Mouse (Mus musculus): ENCODE data around the gene Six5. TPM values are rescaled to one million over a fixed set of nuclear protein-coding genes. Genes with fewer than 3 reads are reported as not detected.

The Six5 gene
- total and polyA plus RNA-seq, 2 experiments from 2014 or later, result 1.2 to 8.2 TPM

- peak; percentile 94 for TF ChIP-seq CTCF (IDR thresholded peaks at IDR 0.05)
- WGBS, result under 1% methylated on average over 39 of the region's 39 CpGs
- H3K27me3 ChIP-seq (ENCODE audit: insufficient read depth, low read length), result no peaks in the 10 kb centered on the region
- DNase-seq (ENCODE audit: low spot score), result peak; percentile 99
- H3K4me1 ChIP-seq (ENCODE audit: insufficient read depth, low read length), result no peaks in the 10 kb centered on the region
- H3K9me3 ChIP-seq (ENCODE audit: low read length), result no peaks in the 10 kb centered on the region
- peak overlapping the region; percentile 90 for H3K27ac ChIP-seq (ENCODE audit: low read depth, low read length)
- H3K4me2 ChIP-seq (ENCODE audit: low read depth, low read length, poor library complexity, severe bottlenecking), result peak overlapping the region; percentile 62
- H3K36me3 ChIP-seq (ENCODE audit: insufficient read depth, low read length), result peaks cover 13% of the 10 kb centered on the region; the same call in 1 of the 2 replicates
- H3K4me3 ChIP-seq (ENCODE audit: low read depth, low read length), result peak overlapping the region; percentile 39
- peak; percentile 98 for ATAC-seq (ENCODE audit: low FRiP score)
- peak overlapping the region; percentile 50 for H3K9ac ChIP-seq (replicated peaks; ENCODE audit: low read length, poor library complexity, severe bottlenecking)
Observed at GRCm38 (mm10) chr7:19131324-19131848, 37.0 kb downstream of the Six5 start.

GRCm38 (mm10) chr7:19136168-19136567 is 41.8 kb downstream of the Six5 start:
- ATAC-seq (ENCODE audit: low FRiP score) (no peak), DNase-seq (ENCODE audit: low spot score) (no peak)
- H3K27me3 ChIP-seq (ENCODE audit: insufficient read depth, low read length), result no peaks in the 10 kb centered on the region
- H3K4me3 ChIP-seq (ENCODE audit: low read depth, low read length), result no peak overlapping the region
- H3K9me3 ChIP-seq (ENCODE audit: low read length), result no peaks in the 10 kb centered on the region
- no peak for TF ChIP-seq CTCF (IDR thresholded peaks at IDR 0.05)
- no peak overlapping the region for H3K4me2 ChIP-seq (ENCODE audit: low read depth, low read length, poor library complexity, severe bottlenecking)
- 95% methylated on average over 13 of the region's 13 CpGs for WGBS
- H3K27ac ChIP-seq (ENCODE audit: low read depth, low read length), result no peak overlapping the region
- H3K4me1 ChIP-seq (ENCODE audit: insufficient read depth, low read length), result no peaks in the 10 kb centered on the region
- H3K9ac ChIP-seq (replicated peaks; ENCODE audit: low read length, poor library complexity, severe bottlenecking), result no peak overlapping the region
- peaks cover 44% of the 10 kb centered on the region for H3K36me3 ChIP-seq (ENCODE audit: insufficient read depth, low read length)

- H3K27ac ChIP-seq (ENCODE audit: low read depth, low read length), result no peak overlapping the region
- whole genome bisulfite sequencing, result 93% methylated on average over 38 of the region's 38 CpGs
- no peaks in the 10 kb centered on the region for H3K27me3 ChIP-seq (ENCODE audit: insufficient read depth, low read length)
- ATAC-seq (ENCODE audit: low FRiP score), result no peak
- no peaks in the 10 kb centered on the region for H3K9me3 ChIP-seq (ENCODE audit: low read length)
- H3K4me3 ChIP-seq (ENCODE audit: low read depth, low read length), result no peak overlapping the region
- H3K4me1 ChIP-seq (ENCODE audit: insufficient read depth, low read length), result no peaks in the 10 kb centered on the region
- no peak overlapping the region for H3K4me2 ChIP-seq (ENCODE audit: low read depth, low read length, poor library complexity, severe bottlenecking)
- no peak overlapping the region for H3K9ac ChIP-seq (replicated peaks; ENCODE audit: low read length, poor library complexity, severe bottlenecking)
- peaks cover 45% of the 10 kb centered on the region for H3K36me3 ChIP-seq (ENCODE audit: insufficient read depth, low read length)
- DNase-seq (ENCODE audit: low spot score), result no peak
- no peak for TF ChIP-seq CTCF (IDR thresholded peaks at IDR 0.05)
Observed at GRCm38 (mm10) chr7:19136673-19137334, 42.4 kb downstream of the Six5 start.

GRCm38 (mm10) chr7:19137380-19137779 is 43.0 kb downstream of the Six5 start:
- DNase-seq (ENCODE audit: low spot score), result no peak
- peaks cover 45% of the 10 kb centered on the region for H3K36me3 ChIP-seq (ENCODE audit: insufficient read depth, low read length)
- H3K9ac ChIP-seq (replicated peaks; ENCODE audit: low read length, poor library complexity, severe bottlenecking), result no peak overlapping the region

GRCm38 (mm10) chr7:19146793-19147192 is 52.4 kb downstream of the Six5 start:
- Histone ChIP-seq H3K27ac (ENCODE audit: low read depth, low read length) (no peak overlapping the region), H3K4me2 (ENCODE audit: low read depth, low read length, poor library complexity, severe bottlenecking) (no peak overlapping the region), H3K9ac (replicated peaks; ENCODE audit: low read length, poor library complexity, severe bottlenecking) (no peak overlapping the region), H3K36me3 (ENCODE audit: insufficient read depth, low read length) (peaks cover 12% of the 10 kb centered on the region; the same call in 1 of the 2 replicates), H3K27me3 (ENCODE audit: insufficient read depth, low read length) (no peaks in the 10 kb centered on the region), H3K9me3 (ENCODE audit: low read length) (no peaks in the 10 kb centered on the region), H3K4me3 (ENCODE audit: low read depth, low read length) (no peak overlapping the region), H3K4me1 (ENCODE audit: insufficient read depth, low read length) (peaks cover 10% of the 10 kb centered on the region; the same call in 1 of the 2 replicates)
- DNase-seq (ENCODE audit: low spot score), result no peak
- WGBS, result 91% methylated on average over 10 of the region's 10 CpGs
- TF ChIP-seq CTCF (IDR thresholded peaks at IDR 0.05), result no peak
- no peak for ATAC-seq (ENCODE audit: low FRiP score)

More at GRCm38 (mm10) chr7:19137380-19137779, 43.0 kb downstream of the Six5 start:
- Histone ChIP-seq H3K4me2 (ENCODE audit: low read depth, low read length, poor library complexity, severe bottlenecking) (no peak overlapping the region), H3K4me3 (ENCODE audit: low read depth, low read length) (no peak overlapping the region), H3K9me3 (ENCODE audit: low read length) (no peaks in the 10 kb centered on the region), H3K4me1 (ENCODE audit: insufficient read depth, low read length) (no peaks in the 10 kb centered on the region), H3K27me3 (ENCODE audit: insufficient read depth, low read length) (no peaks in the 10 kb centered on the region), H3K27ac (ENCODE audit: low read depth, low read length) (no peak overlapping the region)
- TF ChIP-seq CTCF (IDR thresholded peaks at IDR 0.05), result peak; percentile 59
- ATAC-seq (ENCODE audit: low FRiP score), result no peak
- 40% methylated on average over 5 of the region's 5 CpGs for WGBS

GRCm38 (mm10) chr7:19147497-19148045 is 53.2 kb downstream of the Six5 start:
- DNase-seq (ENCODE audit: low spot score) (no peak), ATAC-seq (ENCODE audit: low FRiP score) (no peak)
- Histone ChIP-seq H3K27ac (ENCODE audit: low read depth, low read length) (no peak overlapping the region), H3K4me3 (ENCODE audit: low read depth, low read length) (no peak overlapping the region), H3K9me3 (ENCODE audit: low read length) (no peaks in the 10 kb centered on the region), H3K36me3 (ENCODE audit: insufficient read depth, low read length) (peaks cover 17% of the 10 kb centered on the region; the same call in 1 of the 2 replicates), H3K4me2 (ENCODE audit: low read depth, low read length, poor library complexity, severe bottlenecking) (peak overlapping the region; percentile 67), H3K27me3 (ENCODE audit: insufficient read depth, low read length) (no peaks in the 10 kb centered on the region), H3K9ac (replicated peaks; ENCODE audit: low read length, poor library complexity, severe bottlenecking) (no peak overlapping the region), H3K4me1 (ENCODE audit: insufficient read depth, low read length) (peaks cover 10% of the 10 kb centered on the region; the same call in 1 of the 2 replicates)
- 63% methylated on average over 6 of the region's 6 CpGs for WGBS
- no peak for TF ChIP-seq CTCF (IDR thresholded peaks at IDR 0.05)

Small RNA genes within 50 kb of the gene (microRNA-seq; reads per million reads assigned to microRNA genes)
- gene Mir3100 (ENCODE audit: borderline number of aligned reads), result 1.3 reads per million

Other genes starting within 250 kb of the Six5 start
- gene Pglyrp1, start 223.3 kb upstream of the Six5 start, total RNA-seq (2014; rRNA removed), result 17.3 and 18.2 TPM in 2 replicates
- gene Pglyrp1, start 223.3 kb upstream of the Six5 start, polyA plus RNA-seq (2015; fragmentation: Nextera tagmentation; extraction: Ambion mirVana), result 26.8 and 27.1 TPM in 2 replicates
- gene Ccdc61, start 184.2 kb upstream of the Six5 start, total RNA-seq (2014; rRNA removed), result 21.3 and 25.5 TPM in 2 replicates
- gene Ccdc61, start 184.2 kb upstream of the Six5 start, polyA plus RNA-seq (2015; fragmentation: Nextera tagmentation; extraction: Ambion mirVana), result 29.5 and 35.2 TPM in 2 replicates
- 20.9 and 26.5 TPM in 2 replicates for gene Nova2, start 168.7 kb upstream of the Six5 start, total RNA-seq (2014; rRNA removed)
- gene Nova2, start 168.7 kb upstream of the Six5 start, polyA plus RNA-seq (2015; fragmentation: Nextera tagmentation; extraction: Ambion mirVana), result 8.7 and 10.1 TPM in 2 replicates
- gene Nanos2, start 107.2 kb upstream of the Six5 start, total RNA-seq (2014; rRNA removed), result 1.7 and 3.7 TPM in 2 replicates
- gene Nanos2, start 107.2 kb upstream of the Six5 start, polyA plus RNA-seq (2015; fragmentation: Nextera tagmentation; extraction: Ambion mirVana), result 0.59 and 1.3 TPM in 2 replicates
- 16.0 and 21.2 TPM in 2 replicates for gene Mypop, start 103.3 kb upstream of the Six5 start, total RNA-seq (2014; rRNA removed)
- gene Mypop, start 103.3 kb upstream of the Six5 start, polyA plus RNA-seq (2015; fragmentation: Nextera tagmentation; extraction: Ambion mirVana), result 4.7 and 5.0 TPM in 2 replicates
- 115 and 133 TPM in 2 replicates for gene Irf2bp1, start 90.5 kb upstream of the Six5 start, total RNA-seq (2014; rRNA removed)
- 25.6 and 26.1 TPM in 2 replicates for gene Irf2bp1, start 90.5 kb upstream of the Six5 start, polyA plus RNA-seq (2015; fragmentation: Nextera tagmentation; extraction: Ambion mirVana)
- gene Foxa3, start 71.1 kb upstream of the Six5 start, total RNA-seq (2014; rRNA removed), result not detected in 2 replicates
- gene Foxa3, start 71.1 kb upstream of the Six5 start, polyA plus RNA-seq (2015; fragmentation: Nextera tagmentation; extraction: Ambion mirVana), result not detected in 2 replicates
- 73.5 and 74.2 TPM in 2 replicates for gene Sympk, start 70.2 kb upstream of the Six5 start, total RNA-seq (2014; rRNA removed)
- 19.5 and 19.7 TPM in 2 replicates for gene Sympk, start 70.2 kb upstream of the Six5 start, polyA plus RNA-seq (2015; fragmentation: Nextera tagmentation; extraction: Ambion mirVana)
- not detected in 2 replicates for gene Rsph6a, start 39.9 kb upstream of the Six5 start, total RNA-seq (2014; rRNA removed)
- 0.57 and 0.75 TPM in 2 replicates for gene Rsph6a, start 39.9 kb upstream of the Six5 start, polyA plus RNA-seq (2015; fragmentation: Nextera tagmentation; extraction: Ambion mirVana)
- 134 and 136 TPM in 2 replicates for gene Dmwd, start 18.4 kb upstream of the Six5 start, total RNA-seq (2014; rRNA removed)
- gene Dmwd, start 18.4 kb upstream of the Six5 start, polyA plus RNA-seq (2015; fragmentation: Nextera tagmentation; extraction: Ambion mirVana), result 33.1 and 35.4 TPM in 2 replicates
- 12.3 and 32.1 TPM in 2 replicates for gene Dmpk, start 10.7 kb upstream of the Six5 start, total RNA-seq (2014; rRNA removed)
- 4.0 and 5.1 TPM in 2 replicates for gene Dmpk, start 10.7 kb upstream of the Six5 start, polyA plus RNA-seq (2015; fragmentation: Nextera tagmentation; extraction: Ambion mirVana)
- 9.4 and 9.6 TPM in 2 replicates for gene Gm4969, start 23.8 kb downstream of the Six5 start, total RNA-seq (2014; rRNA removed)
- 12.7 and 12.9 TPM in 2 replicates for gene Gm4969, start 23.8 kb downstream of the Six5 start, polyA plus RNA-seq (2015; fragmentation: Nextera tagmentation; extraction: Ambion mirVana)
- 19.8 and 20.6 TPM in 2 replicates for gene Fbxo46, start 25.3 kb downstream of the Six5 start, total RNA-seq (2014; rRNA removed)
- gene Fbxo46, start 25.3 kb downstream of the Six5 start, polyA plus RNA-seq (2015; fragmentation: Nextera tagmentation; extraction: Ambion mirVana), result 9.9 and 11.6 TPM in 2 replicates
- gene Qpctl, start 54.7 kb downstream of the Six5 start, total RNA-seq (2014; rRNA removed), result 17.3 and 17.8 TPM in 2 replicates
- 30.2 and 32.5 TPM in 2 replicates for gene Qpctl, start 54.7 kb downstream of the Six5 start, polyA plus RNA-seq (2015; fragmentation: Nextera tagmentation; extraction: Ambion mirVana)
- gene Snrpd2, start 55.1 kb downstream of the Six5 start, total RNA-seq (2014; rRNA removed), result 31.4 and 36.7 TPM in 2 replicates
- 115 and 116 TPM in 2 replicates for gene Snrpd2, start 55.1 kb downstream of the Six5 start, polyA plus RNA-seq (2015; fragmentation: Nextera tagmentation; extraction: Ambion mirVana)
- 2.3 and 7.4 TPM in 2 replicates for gene Gipr, start 71.5 kb downstream of the Six5 start, total RNA-seq (2014; rRNA removed)
- 1.7 and 2.3 TPM in 2 replicates for gene Gipr, start 71.5 kb downstream of the Six5 start, polyA plus RNA-seq (2015; fragmentation: Nextera tagmentation; extraction: Ambion mirVana)
- 83.7 and 89.0 TPM in 2 replicates for gene Eml2, start 81.8 kb downstream of the Six5 start, total RNA-seq (2014; rRNA removed)
- 13.1 and 13.4 TPM in 2 replicates for gene Eml2, start 81.8 kb downstream of the Six5 start, polyA plus RNA-seq (2015; fragmentation: Nextera tagmentation; extraction: Ambion mirVana)
- gene Gpr4, start 117.9 kb downstream of the Six5 start, total RNA-seq (2014; rRNA removed), result 3.1 and 4.7 TPM in 2 replicates
- 6.1 and 6.2 TPM in 2 replicates for gene Gpr4, start 117.9 kb downstream of the Six5 start, polyA plus RNA-seq (2015; fragmentation: Nextera tagmentation; extraction: Ambion mirVana)
- 34.8 and 40.1 TPM in 2 replicates for gene Opa3, start 133.7 kb downstream of the Six5 start, total RNA-seq (2014; rRNA removed)
- 33.4 and 33.9 TPM in 2 replicates for gene Opa3, start 133.7 kb downstream of the Six5 start, polyA plus RNA-seq (2015; fragmentation: Nextera tagmentation; extraction: Ambion mirVana)
- 50.9 and 56.9 TPM in 2 replicates for gene Vasp, start 177.2 kb downstream of the Six5 start, total RNA-seq (2014; rRNA removed)
- 31.4 and 32.3 TPM in 2 replicates for gene Vasp, start 177.2 kb downstream of the Six5 start, polyA plus RNA-seq (2015; fragmentation: Nextera tagmentation; extraction: Ambion mirVana)
- gene Ppm1n, start 185.5 kb downstream of the Six5 start, total RNA-seq (2014; rRNA removed), result 1.8 and 2.2 TPM in 2 replicates
- gene Ppm1n, start 185.5 kb downstream of the Six5 start, polyA plus RNA-seq (2015; fragmentation: Nextera tagmentation; extraction: Ambion mirVana), result 1.2 and 1.4 TPM in 2 replicates
- gene Rtn2, start 188.0 kb downstream of the Six5 start, total RNA-seq (2014; rRNA removed), result 160 and 172 TPM in 2 replicates
- 104 and 107 TPM in 2 replicates for gene Rtn2, start 188.0 kb downstream of the Six5 start, polyA plus RNA-seq (2015; fragmentation: Nextera tagmentation; extraction: Ambion mirVana)
- 0.38 and 0.66 TPM in 2 replicates for gene Fosb, start 215.5 kb downstream of the Six5 start, total RNA-seq (2014; rRNA removed)
- 0.10 and 0.11 TPM in 2 replicates for gene Fosb, start 215.5 kb downstream of the Six5 start, polyA plus RNA-seq (2015; fragmentation: Nextera tagmentation; extraction: Ambion mirVana)